Mouse (Mus musculus) midbrain, embryonic 16.5 days (tissue): ENCODE measurements around the gene Lrit2. TPM values are rescaled to one million over a fixed set of nuclear protein-coding genes. Genes with fewer than 3 reads are reported as not detected.

ENCODE experiments used
- ATAC-seq: fragments of 200-750 bp; cut with Nextera tagmentation; 2 replicates; pipeline ENCODE4 v1.8.0; 2017; ENCODE audit warnings: moderate TSS enrichment
- H3K27ac ChIP-seq: fragments of 300-500 bp; sonication (generic); 2 replicates; pipeline ENCODE4 v1.5.1; 2014; ENCODE audit warnings: mild to moderate bottlenecking, low read length, mixed read lengths
- H3K27me3 ChIP-seq: fragments of 300-500 bp; sonication (generic); 2 replicates; pipeline ENCODE4 v1.6.1; 2014; ENCODE audit warnings: low read depth, low read length, mixed read lengths; ENCODE audit not compliant: control insufficient read depth, insufficient read depth
- H3K36me3 ChIP-seq: fragments of 300-500 bp; sonication (generic); 2 replicates; pipeline ENCODE4 v1.6.1; 2014; ENCODE audit warnings: mild to moderate bottlenecking, low read length, moderate library complexity, mixed read lengths; ENCODE audit not compliant: control insufficient read depth, insufficient read depth
- H3K4me1 ChIP-seq: fragments of 300-500 bp; sonication (generic); 2 replicates; pipeline ENCODE4 v1.6.1; 2014; ENCODE audit warnings: mild to moderate bottlenecking, low read length, mixed read lengths; ENCODE audit not compliant: control insufficient read depth, insufficient read depth
- H3K4me2 ChIP-seq: fragments of 300-500 bp; sonication (generic); 2 replicates; pipeline ENCODE4 v1.6.1; 2014; ENCODE audit warnings: mild to moderate bottlenecking, low read length, mixed read lengths
- H3K4me3 ChIP-seq: fragments of 300-500 bp; sonication (generic); 2 replicates; pipeline ENCODE4 v1.5.1; 2014; ENCODE audit warnings: low read depth, mild to moderate bottlenecking, low read length, moderate library complexity, mixed read lengths
- H3K9ac ChIP-seq: fragments of 300-500 bp; sonication (generic); 2 replicates; pipeline ENCODE4 v1.6.1; 2014; ENCODE audit warnings: low read depth, low read length, mixed read lengths
- H3K9me3 ChIP-seq: fragments of 300-500 bp; sonication (generic); replicated peaks from 2 replicates; pipeline ENCODE4 v1.6.1; 2014; ENCODE audit warnings: mild to moderate bottlenecking, low read length, mixed read lengths; ENCODE audit not compliant: control insufficient read depth, poor library complexity, severe bottlenecking
- WGBS: fragments of 180-500 bp; shearing (Covaris S2); extraction: QIAGEN DNeasy Blood & Tissue Kit; methylation state at CpG from one replicate; pipeline ENCODE4 v1.1.7; 2014; 5-methylcytosine and 5-hydroxymethylcytosine counted together
- polyA plus RNA-seq: library from polyadenylated mRNA; unstranded; fragments of >200 nt; fragmentation: Nextera tagmentation; extraction: Ambion mirVana; gene quantifications from 2 replicates; pipeline ENCODE4 v1.2.1, GENCODE M21; 2015

The Lrit2 gene
- polyA plus RNA-seq, 1 experiment from 2014 or later: not detected

DNA sequence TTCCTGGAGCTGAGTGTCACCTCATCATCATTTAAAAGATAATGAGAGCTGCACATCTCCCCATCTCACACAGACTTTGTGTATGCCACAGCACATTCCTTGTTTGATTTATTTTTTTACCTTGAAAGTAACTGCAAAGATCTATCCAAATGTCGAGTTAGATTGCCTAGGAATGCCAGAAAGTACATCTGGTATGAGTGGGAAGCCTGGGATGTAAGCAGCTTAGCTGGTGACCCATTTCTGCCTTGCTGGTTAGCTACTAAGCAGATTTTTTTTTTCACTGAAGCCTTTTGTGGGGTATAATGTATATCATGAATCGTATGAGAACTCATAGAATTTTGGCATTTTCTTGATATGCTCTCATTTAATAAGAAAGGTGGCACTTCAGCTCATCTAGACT lies 1.1 kb upstream of the Lrit2 start:
- H3K4me1 ChIP-seq: no peaks in the 10 kb centered on the region
- H3K9me3 ChIP-seq: no peaks in the 10 kb centered on the region
- H3K27me3 ChIP-seq: no peaks in the 10 kb centered on the region
- WGBS: 58% methylated on average over 2 of the region's 2 CpGs
- H3K9ac ChIP-seq: no peak overlapping the region
- H3K4me3 ChIP-seq: no peak overlapping the region
- H3K27ac ChIP-seq: no peak overlapping the region
- no peaks in the 10 kb centered on the region for H3K36me3 ChIP-seq
- no peak for ATAC-seq
- H3K4me2 ChIP-seq: no peak overlapping the region

DNA sequence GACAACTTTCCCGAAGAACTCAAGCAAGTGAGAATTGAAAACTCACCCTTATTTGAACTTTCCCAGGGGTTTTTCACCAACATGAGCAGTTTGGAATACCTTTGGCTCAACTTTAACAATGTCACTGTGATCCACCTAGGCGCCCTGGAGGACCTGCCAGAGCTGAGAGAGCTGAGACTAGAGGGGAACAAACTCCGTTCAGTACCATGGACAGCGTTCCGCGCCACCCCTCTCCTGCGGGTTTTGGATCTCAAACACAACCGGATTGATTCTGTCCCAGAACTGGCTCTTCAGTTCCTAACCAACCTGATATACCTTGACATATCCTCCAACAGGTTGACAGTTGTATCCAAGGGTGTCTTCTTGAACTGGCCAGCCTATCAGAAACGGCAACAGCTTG lies 787 bp downstream of the Lrit2 start:
- Histone ChIP-seq H3K4me2 (no peak overlapping the region), H3K27ac (no peak overlapping the region), H3K36me3 (no peaks in the 10 kb centered on the region), H3K4me3 (no peak overlapping the region), H3K27me3 (no peaks in the 10 kb centered on the region), H3K4me1 (no peaks in the 10 kb centered on the region), H3K9ac (no peak overlapping the region), H3K9me3 (no peaks in the 10 kb centered on the region)
- ATAC-seq: no peak
- 22% methylated on average over 9 of the region's 9 CpGs for WGBS

DNA sequence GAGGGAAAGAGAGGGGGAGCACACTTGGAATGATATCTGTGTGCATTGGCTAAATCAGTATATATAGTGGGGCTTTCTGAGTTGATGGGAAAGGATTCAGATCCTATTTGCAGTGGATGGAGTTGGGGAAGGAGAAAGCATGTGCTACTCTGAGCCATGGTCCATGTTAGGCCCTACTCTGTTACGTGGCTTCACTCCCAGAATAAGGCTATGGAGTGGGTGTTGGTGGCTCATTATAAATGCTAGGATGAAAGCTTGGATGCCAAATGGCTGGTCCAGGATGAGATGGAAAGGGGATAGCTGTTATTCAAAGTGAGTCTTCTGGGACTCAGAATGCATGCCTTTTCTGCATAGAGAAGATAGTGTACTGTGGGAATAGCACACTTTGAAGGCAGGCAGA lies 13.0 kb downstream of the Lrit2 start:
- Histone ChIP-seq H3K4me2 (no peak overlapping the region), H3K9ac (no peak overlapping the region), H3K27me3 (no peaks in the 10 kb centered on the region), H3K4me1 (no peaks in the 10 kb centered on the region), H3K9me3 (no peaks in the 10 kb centered on the region), H3K36me3 (no peaks in the 10 kb centered on the region), H3K27ac (no peak overlapping the region), H3K4me3 (no peak overlapping the region)
- WGBS: 100% methylated on average over 1 of the region's 1 CpGs
- ATAC-seq: no peak

DNA sequence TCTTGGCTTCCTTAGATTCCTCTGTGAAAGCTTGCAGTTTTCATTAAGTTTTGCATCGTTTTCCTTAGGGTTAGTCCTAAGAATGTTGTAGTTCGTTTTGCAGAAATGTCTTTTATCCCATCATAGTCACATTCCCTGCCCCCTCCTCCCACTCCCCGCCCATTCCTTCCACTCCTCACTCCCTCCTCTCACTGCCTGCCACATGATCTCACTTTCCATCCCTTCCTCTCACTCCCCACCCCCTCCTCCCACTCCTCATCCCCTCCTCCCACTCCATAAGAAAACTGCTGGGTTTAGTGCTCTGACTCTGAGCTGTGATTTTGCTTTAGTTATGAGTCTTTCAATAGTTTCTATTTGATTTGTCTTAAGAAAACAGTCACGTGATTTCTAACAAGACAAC lies 16.0 kb downstream of the Lrit2 start:
- Histone ChIP-seq H3K36me3 (no peaks in the 10 kb centered on the region), H3K4me3 (no peak overlapping the region), H3K4me2 (no peak overlapping the region), H3K4me1 (no peaks in the 10 kb centered on the region), H3K9ac (no peak overlapping the region), H3K27me3 (no peaks in the 10 kb centered on the region), H3K27ac (no peak overlapping the region), H3K9me3 (no peaks in the 10 kb centered on the region)
- WGBS: 28% methylated on average over 4 of the region's 4 CpGs
- ATAC-seq: no peak

DNA sequence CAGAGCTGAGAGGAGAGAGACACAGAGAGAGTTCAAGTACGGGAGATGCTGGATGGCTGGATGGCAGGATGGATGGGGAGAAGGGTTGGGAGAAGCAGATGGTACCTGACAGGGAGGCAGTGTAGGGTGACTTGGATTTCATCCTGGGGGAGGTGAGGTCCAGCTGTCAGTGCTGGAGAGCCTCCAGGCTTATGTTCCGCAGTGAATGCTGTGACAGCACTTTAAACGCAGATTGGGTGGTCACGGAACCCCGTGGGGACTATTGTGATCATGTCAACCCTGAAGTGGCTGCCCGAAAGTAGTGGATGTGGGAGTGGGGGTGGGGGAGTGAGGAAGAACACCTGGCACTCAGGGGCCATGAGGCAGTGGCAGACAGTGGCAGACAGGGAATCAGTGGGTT lies 26.7 kb downstream of the Lrit2 start:
- no peak overlapping the region for H3K9ac ChIP-seq
- H3K36me3 ChIP-seq: no peaks in the 10 kb centered on the region
- no peaks in the 10 kb centered on the region for H3K27me3 ChIP-seq
- 57% methylated on average over 6 of the region's 6 CpGs for WGBS
- no peak overlapping the region for H3K4me2 ChIP-seq
- no peaks in the 10 kb centered on the region for H3K9me3 ChIP-seq
- no peak overlapping the region for H3K4me3 ChIP-seq
- no peak for ATAC-seq
- no peak overlapping the region for H3K27ac ChIP-seq
- H3K4me1 ChIP-seq: peaks cover 6% of the 10 kb centered on the region

DNA sequence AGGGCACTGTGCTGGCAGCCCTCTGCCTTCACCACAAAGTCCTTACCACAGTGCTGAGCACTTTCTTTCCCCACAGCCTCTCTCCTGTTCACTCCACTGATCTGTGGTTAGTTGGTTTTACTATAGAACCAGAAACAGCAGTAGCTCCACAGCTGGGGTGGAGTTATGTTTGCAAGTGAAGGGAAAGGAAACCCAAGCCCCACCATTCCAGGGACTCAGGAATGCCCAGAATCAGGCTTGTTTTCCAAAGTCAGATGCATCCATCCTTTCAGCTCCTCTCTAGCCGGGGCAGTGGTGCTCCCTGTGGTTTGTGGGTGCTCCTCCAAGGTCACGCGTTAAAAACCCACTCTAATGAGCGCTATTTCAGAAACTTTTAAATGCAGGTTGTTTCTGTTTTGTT lies 27.8 kb downstream of the Lrit2 start:
- H3K27me3 ChIP-seq: no peaks in the 10 kb centered on the region
- ATAC-seq: no peak
- 92% methylated on average over 4 of the region's 4 CpGs for WGBS
- no peak overlapping the region for H3K4me2 ChIP-seq
- no peaks in the 10 kb centered on the region for H3K36me3 ChIP-seq
- H3K27ac ChIP-seq: no peak overlapping the region
- peaks cover 6% of the 10 kb centered on the region for H3K4me1 ChIP-seq
- no peak overlapping the region for H3K9ac ChIP-seq
- H3K4me3 ChIP-seq: no peak overlapping the region
- H3K9me3 ChIP-seq: no peaks in the 10 kb centered on the region

DNA sequence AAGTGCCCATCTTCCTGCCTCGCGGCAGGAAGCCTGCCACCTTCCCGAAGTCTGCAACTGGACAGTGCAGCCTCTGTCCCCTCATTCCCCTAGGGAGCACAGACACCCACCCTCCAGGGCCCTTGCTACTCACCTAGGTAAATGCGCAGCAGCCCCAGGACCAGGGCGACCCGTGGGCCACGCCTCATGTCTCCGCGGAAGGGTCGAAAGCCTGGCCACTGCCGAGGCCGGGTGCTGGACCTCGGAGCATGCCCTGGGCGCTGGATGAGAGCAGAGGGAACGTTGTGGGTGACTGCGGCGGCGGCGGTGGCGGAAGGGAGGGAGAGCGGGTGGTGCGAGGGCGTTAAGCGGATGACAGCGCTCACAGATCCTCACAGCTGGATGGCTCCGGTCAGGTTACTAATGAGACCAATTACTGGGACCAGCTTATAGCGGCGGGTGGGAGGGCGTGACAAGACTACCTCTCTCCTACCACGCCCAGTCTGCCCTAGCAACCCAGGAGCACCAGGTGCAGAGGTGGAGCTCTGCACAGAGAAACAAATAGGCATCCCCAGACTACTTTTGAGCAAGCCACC lies 30.3 kb downstream of the Lrit2 start, which contains the start of gene Cdhr1:
Gene Cdhr1, minus strand, starts transcription at position 392 of the 575 bp plus-strand sequence.
- WGBS: under 1% methylated on average over 30 of the region's 30 CpGs
- no peak within 1 kb of the TSS for H3K27ac ChIP-seq

DNA sequence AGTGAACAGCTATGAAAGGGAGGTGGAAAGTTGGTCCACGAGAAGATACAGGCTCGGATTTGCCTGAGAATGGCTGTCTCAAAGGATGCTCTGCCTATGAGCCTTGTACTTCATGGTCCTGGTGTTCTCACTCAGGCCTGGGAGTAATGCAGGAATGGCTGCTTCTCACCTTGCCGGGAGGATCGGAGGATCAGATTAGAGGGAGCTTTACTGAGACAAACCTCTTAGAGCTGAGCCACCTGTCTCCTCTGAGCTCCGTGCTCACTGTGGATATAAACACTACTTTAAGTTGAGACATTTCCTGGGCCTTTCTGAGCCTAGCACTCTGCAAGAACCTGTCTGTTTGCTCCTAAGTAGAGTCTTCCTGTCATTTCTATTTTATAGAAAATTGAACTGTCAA lies 33.8 kb downstream of the Lrit2 start:
- ATAC-seq: no peak
- WGBS: 78% methylated on average over 5 of the region's 5 CpGs
- H3K27me3 ChIP-seq: no peaks in the 10 kb centered on the region

More for the DNA sequence above, 30.3 kb downstream of the Lrit2 start, which contains the start of gene Cdhr1:
- H3K4me3 ChIP-seq: peak within 1 kb of the TSS; percentile 61
- H3K27me3 ChIP-seq: no peaks in the 10 kb centered on the region
- peak within 1 kb of the TSS; percentile 85 for H3K9ac ChIP-seq
- peak within 1 kb of the TSS; percentile 98 for H3K4me2 ChIP-seq
- H3K4me1 ChIP-seq: peaks cover 6% of the 10 kb centered on the region
- ATAC-seq: peak; percentile 81
- H3K36me3 ChIP-seq: no peaks in the 10 kb centered on the region
- no peaks in the 10 kb centered on the region for H3K9me3 ChIP-seq

DNA sequence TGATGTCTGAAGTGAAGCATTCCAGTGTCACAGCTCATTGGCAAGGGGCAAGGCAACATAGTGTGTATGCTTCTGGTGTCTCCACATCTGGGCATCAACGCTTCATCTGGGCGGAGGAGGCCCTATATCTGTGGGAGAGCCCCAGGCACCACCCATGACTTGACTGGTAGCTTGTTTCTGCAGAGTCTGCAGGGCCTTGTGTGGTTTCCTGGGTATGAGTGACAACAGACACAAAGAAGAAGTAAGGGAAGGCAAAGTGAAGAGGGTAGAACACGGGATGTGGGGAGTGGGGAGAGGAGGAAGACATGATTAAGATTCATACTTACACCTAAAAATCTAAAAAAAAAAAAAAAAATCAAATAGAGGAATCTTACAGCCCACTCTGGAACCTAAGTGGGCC lies 34.8 kb downstream of the Lrit2 start:
- Histone ChIP-seq H3K4me3 (no peak overlapping the region), H3K27ac (no peak overlapping the region), H3K36me3 (no peaks in the 10 kb centered on the region), H3K4me2 (no peak overlapping the region), H3K9me3 (no peaks in the 10 kb centered on the region), H3K9ac (no peak overlapping the region), H3K4me1 (peaks cover 6% of the 10 kb centered on the region), H3K27me3 (no peaks in the 10 kb centered on the region)
- WGBS: 90% methylated on average over 3 of the region's 3 CpGs
- ATAC-seq: no peak

More for the DNA sequence above, 33.8 kb downstream of the Lrit2 start:
- Histone ChIP-seq H3K4me1 (peaks cover 6% of the 10 kb centered on the region), H3K36me3 (no peaks in the 10 kb centered on the region), H3K27ac (no peak overlapping the region), H3K9me3 (no peaks in the 10 kb centered on the region), H3K4me2 (no peak overlapping the region), H3K9ac (no peak overlapping the region), H3K4me3 (no peak overlapping the region)
